Comparison of ENCODE assay signal across 8 mouse cellular contexts in genomic region chr5:143270151-143270519, GRCm38 (mm10). TPM values are rescaled to one million over a fixed set of nuclear protein-coding genes. Genes with fewer than 3 reads are reported as not detected.
DNase-seq lines count a peak whose midpoint lies in the region; ATAC-seq and TF ChIP-seq lines count a peak whose summit lies in the region.

No protein-coding gene starts in this region.

- peak overlapping the region; percentile 84 for H3K4me2 ChIP-seq in forebrain, embryonic 16.5 days (ENCODE audit: low read length)
- H3K4me2 ChIP-seq in liver, postnatal 0 days (ENCODE audit: low read depth, low read length), result peak overlapping the region; percentile 97

- H3K9ac ChIP-seq in forebrain, embryonic 16.5 days (replicated peaks; ENCODE audit: low read depth, low read length), result peak overlapping the region; percentile 98
- peak overlapping the region; percentile 79 for H3K9ac ChIP-seq in liver, postnatal 0 days (replicated peaks)

- H3K4me3 ChIP-seq in heart, embryonic 10.5 days, result peak overlapping the region; percentile 97
- peak overlapping the region; percentile 82 for H3K4me3 ChIP-seq in E14TG2a.4 (replicated peaks; ENCODE audit: low read length)
- H3K4me3 ChIP-seq in forebrain, embryonic 16.5 days (replicated peaks; ENCODE audit: low read length), result peak overlapping the region; percentile 89
- H3K4me3 ChIP-seq in liver, postnatal 0 days (ENCODE audit: low read depth, low read length), result peak overlapping the region; percentile 77

- peaks cover 17% of the 10 kb centered on the region; the same call in 1 of the 2 replicates for H3K27me3 ChIP-seq in heart, embryonic 10.5 days (ENCODE audit: insufficient read depth, poor library complexity, severe bottlenecking)
- H3K27me3 ChIP-seq in E14TG2a.4 (ENCODE audit: insufficient read depth, low read length), result peaks cover 45% of the 10 kb centered on the region
- no peaks in the 10 kb centered on the region for H3K27me3 ChIP-seq in forebrain, embryonic 16.5 days (replicated peaks; ENCODE audit: control insufficient read depth, insufficient read depth, low read length)
- H3K27me3 ChIP-seq in liver, postnatal 0 days (ENCODE audit: insufficient read depth, low read length), result no peaks in the 10 kb centered on the region

- ATAC-seq in forebrain, embryonic 16.5 days, result no peak; the same call in 1 of the 2 replicates
- peak; percentile 11; the same call in 1 of the 2 replicates for ATAC-seq in liver, postnatal 0 days

- H3K9me3 ChIP-seq in heart, embryonic 10.5 days, result no peaks in the 10 kb centered on the region
- no peaks in the 10 kb centered on the region for H3K9me3 ChIP-seq in E14TG2a.4 (ENCODE audit: low read length)
- no peaks in the 10 kb centered on the region for H3K9me3 ChIP-seq in forebrain, embryonic 16.5 days (ENCODE audit: control insufficient read depth, low read length)
- H3K9me3 ChIP-seq in liver, postnatal 0 days (ENCODE audit: low read length), result no peaks in the 10 kb centered on the region

- no peaks in the 10 kb centered on the region for H3K36me3 ChIP-seq in heart, embryonic 10.5 days
- no peaks in the 10 kb centered on the region for H3K36me3 ChIP-seq in E14TG2a.4 (ENCODE audit: insufficient read depth, low read length)
- no peaks in the 10 kb centered on the region for H3K36me3 ChIP-seq in forebrain, embryonic 16.5 days (ENCODE audit: control insufficient read depth, insufficient read depth)
- H3K36me3 ChIP-seq in liver, postnatal 0 days (replicated peaks; ENCODE audit: insufficient read depth, low read length), result no peaks in the 10 kb centered on the region

- no peak for TF ChIP-seq EP300 in liver, postnatal 0 days (IDR thresholded peaks at IDR 0.05; ENCODE audit: low read depth)

- 5% methylated on average over 12 of the region's 12 CpGs for WGBS in heart, embryonic 10.5 days
- 3% methylated on average over 12 of the region's 12 CpGs for WGBS in forebrain, embryonic 16.5 days
- WGBS in liver, postnatal 0 days (ENCODE audit: insufficient replicate concordance), result 8% methylated on average over 12 of the region's 12 CpGs

- no peak for TF ChIP-seq CTCF in E14TG2a.4 (conservative IDR thresholded peaks at IDR 0.05; ENCODE audit: low read length)
- TF ChIP-seq CTCF in liver, postnatal 0 days (IDR thresholded peaks at IDR 0.05; ENCODE audit: low read depth), result no peak

- peak overlapping the region; percentile 97 for H3K27ac ChIP-seq in heart, embryonic 10.5 days
- peak overlapping the region; percentile 44; the same call in 1 of the 2 replicates for H3K27ac ChIP-seq in forebrain, embryonic 16.5 days (ENCODE audit: low read length)
- no peak overlapping the region for H3K27ac ChIP-seq in liver, postnatal 0 days (ENCODE audit: low read depth)

- H3K4me1 ChIP-seq in heart, embryonic 10.5 days, result peaks cover 23% of the 10 kb centered on the region
- H3K4me1 ChIP-seq in E14TG2a.4 (replicated peaks; ENCODE audit: low read depth, low read length), result peaks cover 18% of the 10 kb centered on the region
- H3K4me1 ChIP-seq in forebrain, embryonic 16.5 days (replicated peaks; ENCODE audit: control insufficient read depth, insufficient read depth, low read length), result peaks cover 30% of the 10 kb centered on the region
- peaks cover 14% of the 10 kb centered on the region for H3K4me1 ChIP-seq in liver, postnatal 0 days (ENCODE audit: insufficient read depth)

- DNase-seq in heart, embryonic 10.5 days (ENCODE audit: low spot score), result no peak
- no peak for DNase-seq in heart, adult 8-10 months (ENCODE audit: low spot score)
- DNase-seq in liver, postnatal 0 days, result no peak
- DNase-seq in right cerebral cortex, postnatal 4 days, result no peak
- no peak for DNase-seq in left cerebral cortex, adult 18-20 months (ENCODE audit: low spot score in 2 of 2)
- no peak for DNase-seq in thymus, postnatal 36 days

RNA-seq across cellular contexts. Expression of gene Zfp316, which starts 0.3 kb away (rescaled TPM):
- polyA plus RNA-seq in heart, embryonic 10.5 days (2016; fragmentation: Nextera tagmentation; extraction: Ambion mirVana), result 2.1 and 2.6 TPM in 2 replicates
- 1 to 10 TPM; 5.1 to 6.4 (median 5.5) TPM for total RNA-seq in heart, adult 8-10 months (2022)
- 8.9 and 9.5 TPM in 2 replicates for polyA plus RNA-seq in forebrain, embryonic 16.5 days (2015; fragmentation: Nextera tagmentation; extraction: Ambion mirVana)
- 0.39 and 0.41 TPM in 2 replicates for polyA plus RNA-seq in liver, postnatal 0 days (2015; fragmentation: Nextera tagmentation; extraction: Ambion mirVana)
- 10 to 100 TPM; 22.3 to 25.3 TPM for total RNA-seq in left cerebral cortex, adult 18-20 months (2021)

RNA-seq across cellular contexts. Expression of gene Zfp853, which starts 23.3 kb away (rescaled TPM):
- polyA plus RNA-seq in heart, embryonic 10.5 days (2016; fragmentation: Nextera tagmentation; extraction: Ambion mirVana), result not detected in 2 replicates
- total RNA-seq in heart, adult 8-10 months (2022), result under 1 TPM in 1 of 4 experiments, not detected in 3; 0.12 TPM
- 0.13 TPM in 1 of 2 replicates, not detected in the other for polyA plus RNA-seq in forebrain, embryonic 16.5 days (2015; fragmentation: Nextera tagmentation; extraction: Ambion mirVana)
- not detected in 2 replicates for polyA plus RNA-seq in liver, postnatal 0 days (2015; fragmentation: Nextera tagmentation; extraction: Ambion mirVana)
- 1 to 10 TPM; 4.1 to 4.4 TPM for total RNA-seq in left cerebral cortex, adult 18-20 months (2021)

RNA-seq across cellular contexts. Expression of gene Zfp12, which starts 35.2 kb away (rescaled TPM):
- 8.3 and 11.7 TPM in 2 replicates for polyA plus RNA-seq in heart, embryonic 10.5 days (2016; fragmentation: Nextera tagmentation; extraction: Ambion mirVana)
- total RNA-seq in heart, adult 8-10 months (2022), result 1 to 10 TPM; 8.7 to 9.6 (median 9.2) TPM
- 30.0 and 31.5 TPM in 2 replicates for polyA plus RNA-seq in forebrain, embryonic 16.5 days (2015; fragmentation: Nextera tagmentation; extraction: Ambion mirVana)
- polyA plus RNA-seq in liver, postnatal 0 days (2015; fragmentation: Nextera tagmentation; extraction: Ambion mirVana), result 1.4 and 1.5 TPM in 2 replicates
- total RNA-seq in left cerebral cortex, adult 18-20 months (2021), result 10 to 100 TPM; 32.1 to 34.7 TPM

RNA-seq across cellular contexts. Expression of gene Spdye4a, which starts 43.4 kb away (rescaled TPM):
- polyA plus RNA-seq in heart, embryonic 10.5 days (2016; fragmentation: Nextera tagmentation; extraction: Ambion mirVana), result not detected in 2 replicates
- total RNA-seq in heart, adult 8-10 months (2022), result not detected
- polyA plus RNA-seq in forebrain, embryonic 16.5 days (2015; fragmentation: Nextera tagmentation; extraction: Ambion mirVana), result not detected in 2 replicates
- not detected in 2 replicates for polyA plus RNA-seq in liver, postnatal 0 days (2015; fragmentation: Nextera tagmentation; extraction: Ambion mirVana)
- not detected for total RNA-seq in left cerebral cortex, adult 18-20 months (2021)

RNA-seq across cellular contexts. Expression of gene E130309D02Rik, which starts 45.0 kb away (rescaled TPM):
- 35.0 and 46.1 TPM in 2 replicates for polyA plus RNA-seq in heart, embryonic 10.5 days (2016; fragmentation: Nextera tagmentation; extraction: Ambion mirVana)
- 10 to 100 TPM; 13.4 to 20.7 (median 16.7) TPM for total RNA-seq in heart, adult 8-10 months (2022)
- 45.4 and 49.5 TPM in 2 replicates for polyA plus RNA-seq in forebrain, embryonic 16.5 days (2015; fragmentation: Nextera tagmentation; extraction: Ambion mirVana)
- 12.5 and 12.8 TPM in 2 replicates for polyA plus RNA-seq in liver, postnatal 0 days (2015; fragmentation: Nextera tagmentation; extraction: Ambion mirVana)
- total RNA-seq in left cerebral cortex, adult 18-20 months (2021), result 10 to 100 TPM; 25.4 to 27.7 TPM
